Mouse (Mus musculus) limb, embryonic 10.5 days (tissue): Measurements from ENCODE around the gene 3110018I06Rik. TPM values are rescaled to one million over a fixed set of nuclear protein-coding genes. Genes with fewer than 3 reads are reported as not detected.

Experiments
- DNase-seq: peaks from one replicate; pipeline ENCODE4 v3.0.0-alpha.2; 2017; ENCODE audit warnings: low spot score
- H3K27ac ChIP-seq: fragments of 300-500 bp; sonication (generic); 2 replicates; pipeline ENCODE4 v1.5.1; 2016; ENCODE audit warnings: mild to moderate bottlenecking
- H3K27me3 ChIP-seq: fragments of 300-500 bp; sonication (generic); 2 replicates; pipeline ENCODE4 v1.6.1; 2016; ENCODE audit warnings: low read depth, mild to moderate bottlenecking; ENCODE audit not compliant: poor library complexity, severe bottlenecking
- H3K36me3 ChIP-seq: fragments of 300-500 bp; sonication (generic); 2 replicates; pipeline ENCODE4 v1.6.1; 2016; ENCODE audit warnings: mild to moderate bottlenecking, moderate library complexity
- H3K4me1 ChIP-seq: fragments of 300-500 bp; sonication (generic); 2 replicates; pipeline ENCODE4 v1.6.1; 2016
- H3K4me3 ChIP-seq: fragments of 300-500 bp; sonication (generic); 2 replicates; pipeline ENCODE4 v1.5.1; 2016; ENCODE audit warnings: mild to moderate bottlenecking, moderate library complexity
- H3K9me3 ChIP-seq: fragments of 300-500 bp; sonication (generic); replicated peaks from 2 replicates; pipeline ENCODE4 v1.6.1; 2016; ENCODE audit warnings: mild to moderate bottlenecking
- WGBS: fragments of 180-500 bp; shearing (Covaris S2); methylation state at CpG from one replicate; pipeline ENCODE4 v1.1.7; 2016; 5-methylcytosine and 5-hydroxymethylcytosine counted together
- polyA plus RNA-seq: library from polyadenylated mRNA; unstranded; fragments of >200 nt; fragmentation: Nextera tagmentation; extraction: Ambion mirVana; gene quantifications from 2 replicates; pipeline ENCODE4 v1.2.1, GENCODE M21; 2016

3110018I06Rik gene
- not detected in 2 replicates for polyA plus RNA-seq

- no peaks in the 10 kb centered on the region for H3K27me3 ChIP-seq
- no peaks in the 10 kb centered on the region for H3K36me3 ChIP-seq
- H3K27ac ChIP-seq: no peak within 1 kb of the TSS
- H3K9me3 ChIP-seq: no peaks in the 10 kb centered on the region
- 92% methylated on average over 6 of the region's 6 CpGs for WGBS
- H3K4me3 ChIP-seq: no peak within 1 kb of the TSS
- H3K4me1 ChIP-seq: no peaks in the 10 kb centered on the region
- no peak for DNase-seq
Measured at GRCm38 (mm10) chr12:107488371-107488770, at the start of gene 3110018I06Rik. 3110018I06Rik (plus strand) TSS chr12:107488632.

DNA sequence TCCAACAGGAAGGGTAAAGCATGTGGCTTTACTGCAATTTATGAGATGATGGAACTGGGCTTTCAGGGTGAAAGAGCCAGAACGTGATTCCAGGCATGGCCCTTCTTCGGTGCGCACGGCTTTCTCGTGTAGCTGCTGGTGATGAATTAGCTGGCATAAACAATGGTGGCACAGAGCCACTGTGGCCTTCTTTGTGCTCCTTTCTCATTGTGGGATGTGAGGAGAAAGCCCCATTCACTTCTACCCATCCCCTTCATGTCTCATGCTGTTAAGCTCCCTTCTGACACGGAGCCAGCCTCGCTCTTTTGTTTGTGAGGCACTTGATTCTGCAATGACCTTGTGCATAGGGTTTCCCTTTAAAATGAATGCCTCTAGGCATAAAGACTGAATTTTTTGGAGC lies 43.8 kb upstream of the 3110018I06Rik start:
- 92% methylated on average over 7 of the region's 7 CpGs for WGBS
- DNase-seq: no peak
- no peak overlapping the region for H3K4me3 ChIP-seq
- no peaks in the 10 kb centered on the region for H3K36me3 ChIP-seq
- H3K27ac ChIP-seq: no peak overlapping the region
- H3K27me3 ChIP-seq: no peaks in the 10 kb centered on the region
- H3K9me3 ChIP-seq: no peaks in the 10 kb centered on the region
- no peaks in the 10 kb centered on the region for H3K4me1 ChIP-seq

- H3K4me3 ChIP-seq: no peak overlapping the region
- no peaks in the 10 kb centered on the region for H3K36me3 ChIP-seq
- WGBS: 77% methylated on average over 9 of the region's 9 CpGs
- H3K27ac ChIP-seq: no peak overlapping the region
- no peaks in the 10 kb centered on the region for H3K27me3 ChIP-seq
- no peaks in the 10 kb centered on the region for H3K9me3 ChIP-seq
- H3K4me1 ChIP-seq: no peaks in the 10 kb centered on the region
- DNase-seq: no peak
Measured at GRCm38 (mm10) chr12:107457835-107458234, 30.6 kb upstream of the 3110018I06Rik start.

DNA sequence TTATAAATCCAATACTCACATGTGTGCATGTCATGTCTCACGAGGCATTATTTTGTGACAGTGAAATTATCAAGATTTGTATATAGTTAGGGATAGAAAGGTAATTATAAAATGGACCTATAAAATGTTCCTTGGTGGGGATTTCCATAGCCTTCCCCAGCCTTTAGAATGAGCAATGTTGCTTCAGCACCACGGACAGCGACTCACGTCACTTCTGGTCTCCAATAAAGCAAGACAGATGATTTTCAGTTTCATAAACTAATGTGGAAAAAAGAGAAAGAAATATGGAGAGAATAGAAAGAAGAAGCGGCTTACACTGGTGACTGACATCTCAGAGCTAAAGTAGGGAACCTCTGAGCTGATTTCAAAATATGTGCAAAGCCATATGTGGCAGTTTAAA lies 23.7 kb upstream of the 3110018I06Rik start:
- Histone ChIP-seq H3K4me1 (no peaks in the 10 kb centered on the region), H3K4me3 (no peak overlapping the region), H3K9me3 (no peaks in the 10 kb centered on the region), H3K27me3 (no peaks in the 10 kb centered on the region), H3K27ac (no peak overlapping the region), H3K36me3 (no peaks in the 10 kb centered on the region)
- DNase-seq: peak; percentile 87
- WGBS: 16% methylated on average over 5 of the region's 5 CpGs

DNA sequence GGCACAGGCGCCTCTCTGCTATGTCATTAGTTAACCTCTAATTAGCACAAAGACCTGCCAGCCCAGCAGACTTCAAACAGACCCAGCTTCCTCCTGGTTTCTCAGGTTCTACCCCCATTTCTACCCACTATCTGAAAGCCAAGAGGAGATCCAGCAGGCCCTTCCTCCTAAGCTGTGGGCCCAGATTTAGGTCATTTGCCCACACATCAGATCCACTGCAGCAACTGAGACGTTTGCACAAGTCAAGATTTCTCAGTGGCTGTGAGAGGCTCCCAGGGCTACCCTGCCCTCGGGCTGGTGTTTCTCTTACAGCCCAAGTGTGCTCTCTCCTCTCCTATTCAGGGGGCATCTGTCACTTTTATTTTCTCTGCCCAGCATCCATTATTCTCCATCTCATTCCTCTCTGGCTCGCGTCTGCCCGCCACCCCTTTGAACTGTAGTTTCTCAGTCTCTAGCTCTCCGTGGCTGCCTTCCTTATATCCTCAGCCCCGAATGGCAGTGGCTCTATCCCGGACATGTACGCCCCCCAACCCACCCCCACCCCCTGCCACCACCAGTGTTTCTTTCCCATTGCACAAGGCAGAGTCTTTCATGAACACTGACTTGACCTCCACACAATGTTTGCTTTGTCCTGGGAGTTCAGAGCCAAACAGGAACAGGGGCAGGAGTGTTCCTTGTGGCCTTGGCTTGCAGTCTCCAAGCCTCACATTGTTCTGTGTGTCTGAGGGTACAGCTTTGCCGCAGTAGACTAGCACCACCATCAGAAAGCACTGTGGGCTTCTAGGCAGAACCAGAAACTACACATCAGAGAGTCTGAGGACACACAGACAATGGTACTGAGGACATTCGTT lies 11.8 kb upstream of the 3110018I06Rik start:
- Histone ChIP-seq H3K27ac (peak overlapping the region; percentile 42; the same call in 1 of the 2 replicates), H3K4me1 (peaks cover 25% of the 10 kb centered on the region), H3K27me3 (no peaks in the 10 kb centered on the region), H3K9me3 (no peaks in the 10 kb centered on the region), H3K4me3 (no peak overlapping the region), H3K36me3 (no peaks in the 10 kb centered on the region)
- WGBS: 65% methylated on average over 12 of the region's 12 CpGs
- no peak for DNase-seq

- no peak overlapping the region for H3K27ac ChIP-seq
- WGBS: 19% methylated on average over 3 of the region's 3 CpGs
- no peak for DNase-seq
Measured at GRCm38 (mm10) chr12:107479350-107479749, 9.1 kb upstream of the 3110018I06Rik start.

GRCm38 (mm10) chr12:107483031-107483430 lies 5.4 kb upstream of the 3110018I06Rik start:
- DNase-seq: no peak
- no peaks in the 10 kb centered on the region for H3K27me3 ChIP-seq
- peaks cover 7% of the 10 kb centered on the region; the same call in 1 of the 2 replicates for H3K4me1 ChIP-seq
- H3K27ac ChIP-seq: no peak overlapping the region
- H3K9me3 ChIP-seq: no peaks in the 10 kb centered on the region
- H3K4me3 ChIP-seq: no peak overlapping the region
- H3K36me3 ChIP-seq: no peaks in the 10 kb centered on the region
- WGBS: 86% methylated on average over 5 of the region's 5 CpGs

More at GRCm38 (mm10) chr12:107479350-107479749, 9.1 kb upstream of the 3110018I06Rik start:
- Histone ChIP-seq H3K4me1 (peaks cover 25% of the 10 kb centered on the region), H3K36me3 (no peaks in the 10 kb centered on the region), H3K9me3 (no peaks in the 10 kb centered on the region), H3K27me3 (no peaks in the 10 kb centered on the region), H3K4me3 (no peak overlapping the region)

DNA sequence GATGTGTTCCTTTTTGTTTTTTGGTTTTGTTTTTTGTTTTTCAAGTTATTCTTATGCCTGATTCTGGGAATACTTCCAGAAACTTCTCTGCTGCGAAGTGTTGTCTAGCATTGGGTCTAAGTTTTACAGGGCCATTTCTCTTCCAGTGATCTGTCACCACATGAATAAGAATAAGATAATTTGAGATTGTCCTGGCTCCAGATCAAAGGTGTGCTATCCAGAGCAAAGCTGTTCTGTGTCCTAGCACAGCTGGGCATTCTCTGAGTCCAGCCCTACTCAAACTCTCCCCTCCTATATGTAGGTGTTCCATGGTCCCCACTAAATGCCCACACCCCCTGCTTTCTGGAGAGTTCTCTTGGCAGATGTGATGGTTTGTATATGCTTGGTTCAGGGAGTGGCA lies 2.9 kb downstream of the 3110018I06Rik start:
- Histone ChIP-seq H3K4me3 (no peak overlapping the region), H3K9me3 (no peaks in the 10 kb centered on the region), H3K27ac (no peak overlapping the region), H3K27me3 (no peaks in the 10 kb centered on the region), H3K36me3 (no peaks in the 10 kb centered on the region), H3K4me1 (no peaks in the 10 kb centered on the region)
- WGBS: 98% methylated on average over 1 of the region's 1 CpGs
- no peak for DNase-seq

DNA sequence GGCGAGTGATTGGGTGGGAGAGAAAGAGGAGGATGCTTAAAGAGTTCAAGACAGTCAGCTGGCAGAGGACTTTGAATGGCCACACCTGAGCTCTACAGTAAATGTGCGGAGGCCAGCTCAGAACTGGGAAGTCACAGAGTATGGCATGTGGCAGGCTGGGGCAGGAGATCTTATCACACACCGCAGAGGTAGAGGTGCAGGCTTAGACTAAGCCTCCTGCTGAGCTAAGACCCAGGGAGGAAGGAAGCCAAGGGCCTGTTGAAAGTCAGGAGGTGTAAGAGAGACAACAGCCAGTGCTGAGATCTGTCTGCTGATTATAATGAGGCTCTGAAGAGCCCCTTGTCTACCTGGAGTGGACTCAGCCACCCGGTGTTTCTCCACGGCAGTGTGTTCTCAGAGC lies 8.5 kb downstream of the 3110018I06Rik start:
- H3K4me3 ChIP-seq: no peak overlapping the region
- H3K9me3 ChIP-seq: no peaks in the 10 kb centered on the region
- WGBS: 90% methylated on average over 5 of the region's 5 CpGs
- no peak for DNase-seq
- H3K36me3 ChIP-seq: no peaks in the 10 kb centered on the region
- H3K27me3 ChIP-seq: no peaks in the 10 kb centered on the region
- H3K27ac ChIP-seq: no peak overlapping the region
- H3K4me1 ChIP-seq: no peaks in the 10 kb centered on the region

GRCm38 (mm10) chr12:107509661-107510237 lies 21.3 kb downstream of the 3110018I06Rik start:
- Histone ChIP-seq H3K4me1 (no peaks in the 10 kb centered on the region), H3K27me3 (no peaks in the 10 kb centered on the region), H3K27ac (no peak overlapping the region), H3K36me3 (no peaks in the 10 kb centered on the region), H3K9me3 (no peaks in the 10 kb centered on the region), H3K4me3 (no peak overlapping the region)
- 89% methylated on average over 9 of the region's 9 CpGs for WGBS
- DNase-seq: no peak

DNA sequence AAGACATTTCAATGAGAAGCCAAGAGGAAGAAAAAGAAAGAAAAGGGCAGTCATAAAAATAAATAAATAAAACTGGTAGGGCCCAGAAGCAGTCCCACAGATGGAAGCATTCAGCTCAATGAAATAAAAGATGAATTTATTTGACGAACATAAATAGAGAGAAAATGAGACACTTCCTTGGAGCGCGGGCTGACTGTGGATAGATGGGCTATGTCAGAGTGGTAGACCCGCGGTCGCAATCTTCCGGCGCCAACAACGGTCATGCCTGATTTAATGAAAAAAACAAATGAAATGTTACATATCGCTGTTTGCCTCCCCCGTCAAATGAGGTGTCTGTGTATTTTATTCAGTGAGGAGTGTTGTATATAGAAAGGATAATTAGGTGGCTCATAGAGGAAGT lies 22.7 kb downstream of the 3110018I06Rik start:
- Histone ChIP-seq H3K9me3 (no peaks in the 10 kb centered on the region), H3K27me3 (no peaks in the 10 kb centered on the region), H3K36me3 (no peaks in the 10 kb centered on the region), H3K4me1 (no peaks in the 10 kb centered on the region), H3K4me3 (no peak overlapping the region), H3K27ac (no peak overlapping the region)
- DNase-seq: no peak
- 96% methylated on average over 11 of the region's 11 CpGs for WGBS

DNA sequence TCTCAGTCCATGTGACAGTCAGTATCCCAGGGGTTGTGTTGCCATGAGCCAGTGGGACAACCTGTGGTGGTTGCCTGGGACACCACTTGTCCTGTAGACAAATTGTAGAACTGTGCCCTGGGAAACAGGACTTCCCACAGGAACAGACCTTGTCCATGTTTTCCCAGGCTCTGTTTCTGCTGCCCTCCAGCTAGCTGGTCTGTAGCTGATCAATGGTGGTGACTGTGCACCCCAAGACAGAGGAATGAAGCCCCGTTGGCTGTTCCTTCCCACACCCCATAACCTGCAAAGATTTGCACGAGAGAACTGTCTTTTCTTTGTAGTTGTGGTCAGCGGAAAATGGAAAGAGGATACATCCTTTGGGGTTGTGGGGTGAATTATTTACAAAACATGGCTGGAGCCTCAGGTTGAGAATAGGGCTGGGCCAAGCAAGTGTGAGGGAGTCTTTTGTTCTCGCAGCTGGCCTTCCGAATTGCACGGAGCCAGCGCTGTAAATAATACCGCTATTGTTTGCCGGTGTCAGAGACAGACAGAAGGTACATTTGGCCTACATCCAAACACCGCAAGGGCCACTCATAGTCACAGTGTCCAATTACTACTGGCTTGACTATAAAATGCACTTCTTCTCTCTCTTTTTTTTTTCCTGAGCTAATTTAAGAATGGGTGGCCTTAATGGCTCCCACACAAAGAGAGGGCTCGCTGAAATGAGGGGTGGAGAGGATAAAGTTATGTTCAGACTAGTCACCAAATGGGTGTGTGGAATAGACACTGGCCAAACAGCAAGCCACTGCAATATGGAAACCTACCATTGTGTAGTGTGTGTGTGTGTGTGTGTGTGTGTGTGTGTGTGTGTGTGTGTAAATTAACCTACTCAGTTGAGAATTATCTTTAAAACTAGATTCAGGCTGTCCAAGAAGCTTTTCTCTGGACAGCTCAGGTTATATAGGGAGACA lies 28.1 kb downstream of the 3110018I06Rik start:
- Histone ChIP-seq H3K9me3 (no peaks in the 10 kb centered on the region), H3K27ac (peak overlapping the region; percentile 56; the same call in 1 of the 2 replicates), H3K36me3 (no peaks in the 10 kb centered on the region), H3K4me3 (no peak overlapping the region), H3K27me3 (no peaks in the 10 kb centered on the region), H3K4me1 (peaks cover 6% of the 10 kb centered on the region)
- WGBS: 83% methylated on average over 11 of the region's 11 CpGs
- DNase-seq: no peak
